Mouse (Mus musculus) neural tube, embryonic 14.5 days (tissue): Measurements from ENCODE around the gene Cmc2. TPM values are rescaled to one million over a fixed set of nuclear protein-coding genes. Genes with fewer than 3 reads are reported as not detected.
A peak's percentile ranks its signal among the peaks of the same experiment; 100 is the strongest.

ENCODE experiments used
- ATAC-seq: fragments of 200-750 bp; cut with Nextera tagmentation; 2 replicates; pipeline ENCODE4 v1.8.0; 2017; ENCODE audit warnings: low read depth, mild to moderate bottlenecking, moderate TSS enrichment, moderate library complexity
- H3K27ac ChIP-seq: fragments of 300-500 bp; sonication (generic); 2 replicates; pipeline ENCODE4 v1.5.1; 2014; ENCODE audit warnings: low read depth, mild to moderate bottlenecking, control low read depth, low read length, moderate library complexity, mixed read lengths
- H3K27me3 ChIP-seq: fragments of 300-500 bp; sonication (generic); 2 replicates; pipeline ENCODE4 v1.6.1; 2014; ENCODE audit warnings: low read length; ENCODE audit not compliant: control insufficient read depth, insufficient read depth
- H3K36me3 ChIP-seq: fragments of 300-500 bp; sonication (generic); 2 replicates; pipeline ENCODE4 v1.6.1; 2014; ENCODE audit warnings: low read length, mixed read lengths; ENCODE audit not compliant: control insufficient read depth, insufficient read depth
- H3K4me1 ChIP-seq: fragments of 300-500 bp; sonication (generic); 2 replicates; pipeline ENCODE4 v1.6.1; 2014; ENCODE audit warnings: low read length; ENCODE audit not compliant: control insufficient read depth, insufficient read depth
- H3K4me2 ChIP-seq: fragments of 300-500 bp; sonication (generic); 2 replicates; pipeline ENCODE4 v1.6.1; 2014; ENCODE audit warnings: mild to moderate bottlenecking, low read depth, low read length, control low read depth
- H3K4me3 ChIP-seq: fragments of 300-500 bp; sonication (generic); 2 replicates; pipeline ENCODE4 v1.5.1; 2014; ENCODE audit warnings: low read depth, low read length, control low read depth, mixed read lengths
- H3K9ac ChIP-seq: fragments of 300-500 bp; sonication (generic); replicated peaks from 2 replicates; pipeline ENCODE4 v1.6.1; 2014; ENCODE audit warnings: low read depth, mild to moderate bottlenecking, control low read depth, low read length, mixed read lengths
- H3K9me3 ChIP-seq: fragments of 300-500 bp; sonication (generic); 2 replicates; pipeline ENCODE4 v1.6.1; 2016; ENCODE audit warnings: low read length; ENCODE audit not compliant: control insufficient read depth
- WGBS: fragments of 180-500 bp; shearing (Covaris S2); extraction: QIAGEN DNeasy Blood & Tissue Kit; methylation state at CpG from one replicate; pipeline ENCODE4 v1.1.7; 2014; 5-methylcytosine and 5-hydroxymethylcytosine counted together
- polyA plus RNA-seq: library from polyadenylated mRNA; unstranded; fragments of >200 nt; fragmentation: Nextera tagmentation; extraction: Ambion mirVana; gene quantifications from 2 replicates; pipeline ENCODE4 v1.2.1, GENCODE M21; 2014

Cmc2 gene
- polyA plus RNA-seq, 1 experiment from 2014 or later = 30.1 TPM

DNA sequence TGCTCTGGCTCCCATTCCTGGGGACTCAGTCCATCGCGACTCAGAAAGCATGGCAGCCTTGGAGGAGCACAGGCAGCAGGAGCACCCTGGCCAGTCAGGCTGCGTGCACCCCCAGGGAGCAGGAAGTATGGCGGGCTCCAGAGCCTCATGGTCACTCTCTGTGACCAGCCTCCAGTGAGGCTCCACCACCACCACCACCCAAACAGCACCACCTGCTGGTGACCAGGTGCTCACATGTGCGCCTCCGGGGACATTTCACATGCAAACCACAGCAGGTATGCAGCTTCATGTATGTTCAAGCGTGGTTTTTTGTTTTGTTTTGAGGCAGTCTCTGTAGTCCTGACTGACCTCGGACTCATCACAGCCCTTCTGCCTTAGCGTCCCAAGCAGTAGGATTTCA is 6.6 kb upstream of the Cmc2 start:
- H3K4me1 ChIP-seq = no peaks in the 10 kb centered on the region
- no peaks in the 10 kb centered on the region for H3K27me3 ChIP-seq
- no peaks in the 10 kb centered on the region for H3K36me3 ChIP-seq
- ATAC-seq = no peak
- no peak overlapping the region for H3K4me2 ChIP-seq
- no peak overlapping the region for H3K4me3 ChIP-seq
- 83% methylated on average over 9 of the region's 9 CpGs for WGBS
- no peak overlapping the region for H3K27ac ChIP-seq
- no peaks in the 10 kb centered on the region for H3K9me3 ChIP-seq
- H3K9ac ChIP-seq = no peak overlapping the region

DNA sequence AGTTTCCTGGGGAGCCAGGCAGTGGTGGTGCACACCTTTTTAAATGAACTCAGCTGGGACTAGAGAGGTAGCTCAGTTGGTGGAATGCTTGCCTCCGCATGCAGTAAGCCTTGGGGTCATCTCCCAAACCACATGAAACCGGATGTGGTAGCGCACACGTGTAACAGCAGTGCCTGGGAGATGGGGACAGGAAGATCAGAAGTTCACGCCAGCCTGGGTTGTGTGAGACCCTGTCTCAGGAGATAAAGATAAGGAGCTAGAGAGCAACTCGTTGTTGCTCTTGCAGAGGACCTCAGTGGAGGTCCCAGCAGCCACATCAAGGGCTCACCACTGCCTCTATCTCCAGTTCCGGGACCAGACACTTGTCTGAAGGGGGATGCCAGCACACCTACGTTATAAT is 2.3 kb upstream of the Cmc2 start:
- Histone ChIP-seq H3K36me3 (no peaks in the 10 kb centered on the region), H3K27me3 (no peaks in the 10 kb centered on the region), H3K4me3 (no peak overlapping the region), H3K4me1 (peaks cover 2% of the 10 kb centered on the region; the same call in 1 of the 2 replicates), H3K27ac (no peak overlapping the region), H3K9me3 (no peaks in the 10 kb centered on the region), H3K9ac (no peak overlapping the region), H3K4me2 (no peak overlapping the region)
- WGBS = 96% methylated on average over 8 of the region's 8 CpGs
- ATAC-seq = no peak

- Histone ChIP-seq H3K27ac (no peak overlapping the region), H3K4me3 (peak overlapping the region; percentile 69), H3K9ac (peak overlapping the region; percentile 80), H3K36me3 (no peaks in the 10 kb centered on the region), H3K27me3 (no peaks in the 10 kb centered on the region), H3K4me2 (peak overlapping the region; percentile 57), H3K9me3 (no peaks in the 10 kb centered on the region), H3K4me1 (peaks cover 2% of the 10 kb centered on the region; the same call in 1 of the 2 replicates)
- ATAC-seq = no peak
- 31% methylated on average over 17 of the region's 17 CpGs for WGBS
Measured at GRCm38 (mm10) chr8:116922060-116922757, 954 bp upstream of the Cmc2 start.

DNA sequence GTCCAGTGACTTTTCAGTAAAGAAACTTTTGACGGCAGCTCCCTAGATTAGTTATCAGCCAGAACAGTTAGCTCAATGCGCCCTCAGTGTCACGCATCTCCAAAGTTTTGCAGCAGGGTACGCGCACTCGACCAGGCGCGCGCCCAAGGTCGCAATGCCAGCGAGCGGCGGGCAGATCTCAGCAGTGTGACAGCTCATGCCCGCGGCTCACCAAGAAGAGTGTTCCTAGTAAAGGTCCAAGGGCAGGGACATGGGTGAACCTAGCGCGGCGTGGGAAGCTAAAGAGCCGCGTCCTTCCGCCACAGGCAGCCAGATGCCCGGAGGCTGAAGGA is 284 bp downstream of the Cmc2 start:
- Histone ChIP-seq H3K9me3 (no peaks in the 10 kb centered on the region), H3K4me2 (peak overlapping the region; percentile 57), H3K27ac (peak overlapping the region; percentile 83), H3K4me1 (peaks cover 2% of the 10 kb centered on the region; the same call in 1 of the 2 replicates), H3K27me3 (no peaks in the 10 kb centered on the region), H3K36me3 (no peaks in the 10 kb centered on the region), H3K9ac (peak overlapping the region; percentile 80), H3K4me3 (peak overlapping the region; percentile 69)
- WGBS = under 1% methylated on average over 22 of the region's 22 CpGs
- ATAC-seq = peak; percentile 65; the same call in 1 of the 2 replicates

- Histone ChIP-seq H3K4me2 (no peak overlapping the region), H3K4me3 (no peak overlapping the region), H3K27ac (no peak overlapping the region), H3K9ac (no peak overlapping the region), H3K36me3 (no peaks in the 10 kb centered on the region), H3K4me1 (no peaks in the 10 kb centered on the region), H3K27me3 (no peaks in the 10 kb centered on the region), H3K9me3 (no peaks in the 10 kb centered on the region)
- WGBS = over 99% methylated on average over 4 of the region's 4 CpGs
- ATAC-seq = no peak
Measured at GRCm38 (mm10) chr8:116905836-116906235, 15.4 kb downstream of the Cmc2 start.

DNA sequence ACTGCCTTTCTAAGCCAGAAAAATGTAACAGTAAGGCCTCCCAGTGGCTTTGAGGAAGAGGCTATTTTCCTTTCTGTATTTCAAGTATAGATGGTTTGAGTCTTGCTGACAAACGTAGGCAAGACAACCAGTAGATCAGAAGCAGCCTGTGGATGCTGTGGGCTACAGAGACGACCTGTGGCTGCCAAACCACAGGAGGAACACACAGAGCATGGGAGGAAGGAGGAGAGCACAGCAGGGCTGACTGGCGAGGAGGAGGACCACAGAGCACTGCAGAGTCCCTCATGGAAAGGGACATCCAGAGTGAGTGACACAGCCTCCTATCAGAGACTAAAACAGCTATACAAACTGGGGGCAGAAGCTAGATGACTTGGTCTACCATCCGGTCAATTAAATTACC is 16.0 kb downstream of the Cmc2 start:
- H3K4me2 ChIP-seq = no peak overlapping the region
- no peaks in the 10 kb centered on the region for H3K4me1 ChIP-seq
- 88% methylated on average over 4 of the region's 4 CpGs for WGBS

GRCm38 (mm10) chr8:116904736-116905135 is 16.5 kb downstream of the Cmc2 start:
- no peak overlapping the region for H3K4me3 ChIP-seq
- H3K27me3 ChIP-seq = no peaks in the 10 kb centered on the region
- H3K36me3 ChIP-seq = no peaks in the 10 kb centered on the region
- H3K9me3 ChIP-seq = no peaks in the 10 kb centered on the region
- H3K4me2 ChIP-seq = no peak overlapping the region
- H3K9ac ChIP-seq = no peak overlapping the region
- ATAC-seq = no peak
- H3K27ac ChIP-seq = no peak overlapping the region
- no peaks in the 10 kb centered on the region for H3K4me1 ChIP-seq
- 97% methylated on average over 4 of the region's 4 CpGs for WGBS

More for the DNA sequence above, 16.0 kb downstream of the Cmc2 start:
- Histone ChIP-seq H3K27me3 (no peaks in the 10 kb centered on the region), H3K4me3 (no peak overlapping the region), H3K9me3 (no peaks in the 10 kb centered on the region), H3K9ac (no peak overlapping the region), H3K27ac (no peak overlapping the region), H3K36me3 (no peaks in the 10 kb centered on the region)
- ATAC-seq = no peak

GRCm38 (mm10) chr8:116895521-116895920 is 25.7 kb downstream of the Cmc2 start:
- no peaks in the 10 kb centered on the region for H3K36me3 ChIP-seq
- H3K27me3 ChIP-seq = no peaks in the 10 kb centered on the region
- no peak for ATAC-seq
- H3K9ac ChIP-seq = no peak overlapping the region
- no peak overlapping the region for H3K27ac ChIP-seq
- WGBS = 86% methylated on average over 6 of the region's 6 CpGs
- H3K4me3 ChIP-seq = no peak overlapping the region
- no peaks in the 10 kb centered on the region for H3K9me3 ChIP-seq
- no peak overlapping the region for H3K4me2 ChIP-seq
- H3K4me1 ChIP-seq = no peaks in the 10 kb centered on the region

GRCm38 (mm10) chr8:116893938-116894337 is 27.3 kb downstream of the Cmc2 start:
- Histone ChIP-seq H3K36me3 (peaks cover 6% of the 10 kb centered on the region; the same call in 1 of the 2 replicates), H3K4me2 (no peak overlapping the region), H3K27ac (no peak overlapping the region), H3K27me3 (no peaks in the 10 kb centered on the region), H3K9me3 (no peaks in the 10 kb centered on the region), H3K4me3 (no peak overlapping the region), H3K9ac (no peak overlapping the region), H3K4me1 (no peaks in the 10 kb centered on the region)
- ATAC-seq = no peak
- 90% methylated on average over 11 of the region's 11 CpGs for WGBS
